Mouse (Mus musculus): ENCODE measurements around the gene Mettl7a3.

GRCm38 (mm10) chr15:100320295-100320905 is 14.3 kb upstream of the Mettl7a3 start:
- no peak for TF ChIP-seq POLR2A (IDR thresholded peaks at IDR 0.05; ENCODE audit: borderline replicate concordance, control insufficient read depth, low read depth, low read length)
- TF ChIP-seq CTCF (IDR thresholded peaks at IDR 0.05; ENCODE audit: control insufficient read depth, insufficient read depth, low read length): no peak
